Mouse (Mus musculus) G1E (cell line): ENCODE data around the gene Cript. TPM values are rescaled to one million over a fixed set of nuclear protein-coding genes. Genes with fewer than 3 reads are reported as not detected.
"Not testable (repeated sequence)": the region's sequence is repeated elsewhere in the genome, so short reads cannot be mapped to it uniquely, and the experiment has no call there.

Experiments used
- ATAC-seq: 2 replicates; pipeline ENCODE4 v1.8.0; 2016; ENCODE audit warnings: mild to moderate bottlenecking; ENCODE audit not compliant: insufficient number of reproducible peaks, poor library complexity, low FRiP score, severe bottlenecking; ENCODE audit errors: extremely low read depth
- DNase-seq: peaks from one replicate; pipeline ENCODE4 v3.0.0; 2012; ENCODE audit warnings: low spot score
- H3K27me3 ChIP-seq: 2 replicates; pipeline ENCODE4 v1.6.1; 2012; ENCODE audit warnings: mild to moderate bottlenecking, low read length, inconsistent platforms; ENCODE audit not compliant: insufficient read depth
- H3K36me3 ChIP-seq: replicated peaks from 2 replicates; pipeline ENCODE3; 2012; ENCODE audit warnings: mild to moderate bottlenecking, inconsistent platforms
- H3K4me1 ChIP-seq: 2 replicates; pipeline ENCODE4 v1.6.1; 2012; ENCODE audit warnings: low read depth, low read length, inconsistent platforms, mixed read lengths; ENCODE audit not compliant: insufficient read depth
- H3K4me3 ChIP-seq: 2 replicates; pipeline ENCODE4 v1.5.1; 2012; ENCODE audit warnings: low read depth, mild to moderate bottlenecking, inconsistent platforms, low read length, moderate library complexity, mixed read lengths
- H3K9me3 ChIP-seq: replicated peaks from 2 replicates; pipeline ENCODE4 v1.6.1; 2012; ENCODE audit warnings: inconsistent platforms
- CTCF ChIP-seq: IDR thresholded peaks from 2 replicates; pipeline ENCODE4 v1.5.1; 2012; ENCODE audit warnings: low read depth, low read length, inconsistent platforms, mixed read lengths
- GATA1 ChIP-seq: IDR thresholded peaks from 2 replicates; pipeline ENCODE4 v1.6.1; 2012; ENCODE audit warnings: borderline replicate concordance, low read length, inconsistent platforms, mixed read lengths
- GATA2 ChIP-seq: IDR thresholded peaks from 2 replicates; pipeline ENCODE4 v1.6.1; 2012; ENCODE audit warnings: low read depth, low read length, inconsistent platforms, borderline replicate concordance
- POLR2AphosphoS5 ChIP-seq: IDR thresholded peaks from 2 replicates; pipeline ENCODE4 v1.6.1; 2012; ENCODE audit warnings: low read depth, low read length, inconsistent platforms; ENCODE audit not compliant: insufficient replicate concordance
- TAL1 ChIP-seq: conservative IDR thresholded peaks from 2 replicates; pipeline ENCODE4 v1.6.1; 2012; ENCODE audit warnings: low read depth, low read length, inconsistent platforms, mixed read lengths
- polyA plus RNA-seq: library from polyadenylated mRNA; stranded (reverse); fragments of >175 nt; gene quantifications from 2 replicates; pipeline ENCODE4 v1.2.3, GENCODE M21; 2012
- total RNA-seq, 2 experiments: library from RNA; stranded (forward) in 1 of 2; stranded (reverse) in 1 of 2; fragments of 200-1000 nt in 1 of 2; fragments of >200 nt in 1 of 2; fragmentation: Nextera tagmentation in 1 of 2; gene quantifications; 2 replicates each; pipeline ENCODE4 v1.2.3; 2014 to 2017

Gene Cript
- total and polyA plus RNA-seq, 3 experiments = 2.7 to 108 (median 93.0) TPM

- Histone ChIP-seq H3K4me3 (no peak overlapping the region), H3K36me3 (no peaks in the 10 kb centered on the region), H3K4me1 (no peaks in the 10 kb centered on the region), H3K9me3 (no peaks in the 10 kb centered on the region), H3K27me3 (peaks cover 1% of the 10 kb centered on the region; the same call in 1 of the 2 replicates)
- TF ChIP-seq CTCF (no peak), GATA1 (no peak), TAL1 (no peak), GATA2 (no peak), POLR2AphosphoS5 (no peak)
- no peak for DNase-seq
- ATAC-seq = no peak
Observed at GRCm38 (mm10) chr17:87063969-87064368, 38.6 kb downstream of the Cript start.

- DNase-seq (no peak), ATAC-seq (no peak)
Observed at GRCm38 (mm10) chr17:87068997-87069396, 43.6 kb downstream of the Cript start.

GRCm38 (mm10) chr17:87072183-87072582 lies 46.8 kb downstream of the Cript start:
- H3K4me3 ChIP-seq, H3K4me1 ChIP-seq, DNase-seq, ATAC-seq, H3K27me3 ChIP-seq, H3K36me3 ChIP-seq, H3K9me3 ChIP-seq: not testable (repeated sequence)

More at GRCm38 (mm10) chr17:87068997-87069396, 43.6 kb downstream of the Cript start:
- Histone ChIP-seq H3K4me3 (no peak overlapping the region), H3K4me1 (no peaks in the 10 kb centered on the region), H3K9me3 (no peaks in the 10 kb centered on the region), H3K36me3 (no peaks in the 10 kb centered on the region), H3K27me3 (peaks cover 3% of the 10 kb centered on the region; the same call in 1 of the 2 replicates)
- TF ChIP-seq CTCF (no peak), POLR2AphosphoS5 (no peak), GATA2 (no peak), GATA1 (no peak), TAL1 (no peak)

- DNase-seq = no peak
- no peaks in the 10 kb centered on the region for H3K4me1 ChIP-seq
- no peaks in the 10 kb centered on the region for H3K9me3 ChIP-seq
- H3K27me3 ChIP-seq = peaks cover 3% of the 10 kb centered on the region; the same call in 1 of the 2 replicates
- ATAC-seq = no peak
- TF ChIP-seq CTCF (no peak), POLR2AphosphoS5 (no peak), GATA2 (no peak), GATA1 (no peak), TAL1 (no peak)
- no peaks in the 10 kb centered on the region for H3K36me3 ChIP-seq
- no peak overlapping the region for H3K4me3 ChIP-seq
Observed at GRCm38 (mm10) chr17:87072766-87073440, 47.6 kb downstream of the Cript start.

- Histone ChIP-seq H3K4me3 (no peak overlapping the region), H3K27me3 (peaks cover 3% of the 10 kb centered on the region; the same call in 1 of the 2 replicates), H3K4me1 (no peaks in the 10 kb centered on the region), H3K36me3 (no peaks in the 10 kb centered on the region), H3K9me3 (no peaks in the 10 kb centered on the region)
- no peak for ATAC-seq
- DNase-seq = no peak
- no peak for TF ChIP-seq TAL1
- TF ChIP-seq GATA2 = no peak
- TF ChIP-seq GATA1 = no peak
- no peak for TF ChIP-seq CTCF
- no peak for TF ChIP-seq POLR2AphosphoS5
Observed at GRCm38 (mm10) chr17:87073470-87073869, 48.1 kb downstream of the Cript start.

GRCm38 (mm10) chr17:87078217-87078616 lies 52.9 kb downstream of the Cript start:
- H3K4me3 ChIP-seq, H3K36me3 ChIP-seq, H3K4me1 ChIP-seq, H3K9me3 ChIP-seq, ATAC-seq, DNase-seq, H3K27me3 ChIP-seq: not testable (repeated sequence)

- H3K27me3 ChIP-seq = no peaks in the 10 kb centered on the region
- DNase-seq (no peak), ATAC-seq (no peak)
- H3K4me3 ChIP-seq = no peak overlapping the region
- H3K4me1 ChIP-seq = no peaks in the 10 kb centered on the region; the same call in 1 of the 2 replicates
- TF ChIP-seq CTCF (no peak), TAL1 (no peak), GATA1 (no peak), POLR2AphosphoS5 (no peak), GATA2 (no peak)
- H3K9me3 ChIP-seq = no peaks in the 10 kb centered on the region
- H3K36me3 ChIP-seq = no peaks in the 10 kb centered on the region
Observed at GRCm38 (mm10) chr17:87080724-87081123, 55.4 kb downstream of the Cript start.
